Mouse (Mus musculus) C2C12 (cell line): ENCODE data around the gene Cpne6. TPM values are rescaled to one million over a fixed set of nuclear protein-coding genes. Genes with fewer than 3 reads are reported as not detected.

Experiments
- H3K27me3 ChIP-seq: one replicate; pipeline ENCODE4 v1.6.1; 2011; ENCODE audit not compliant: control insufficient read depth, insufficient read depth, insufficient read length
- H3K36me3 ChIP-seq: one replicate; pipeline ENCODE4 v1.6.1; 2011; ENCODE audit not compliant: control insufficient read depth, insufficient read depth
- H3K4me3 ChIP-seq: one replicate; pipeline ENCODE4 v1.5.1; 2011; ENCODE audit warnings: mild to moderate bottlenecking, control low read depth; ENCODE audit not compliant: poor library complexity, insufficient read depth, severe bottlenecking
- H3K79me2 ChIP-seq: one replicate; pipeline ENCODE4 v1.6.1; 2011; ENCODE audit not compliant: control insufficient read depth, insufficient read depth
- H3K79me3 ChIP-seq: one replicate; pipeline ENCODE4 v1.6.1; 2011; ENCODE audit warnings: low read depth, control low read depth
- H3ac ChIP-seq: one replicate; pipeline ENCODE3; 2011; ENCODE audit warnings: low read depth; ENCODE audit not compliant: control insufficient read depth, insufficient read length
- CEBPB ChIP-seq: IDR thresholded peaks from one replicate; pipeline ENCODE4 v1.6.1; 2011; ENCODE audit warnings: low read depth, mild to moderate bottlenecking, control low read depth, moderate library complexity
- CTCF ChIP-seq: IDR thresholded peaks from one replicate; pipeline ENCODE4 v1.5.1; 2011; ENCODE audit not compliant: control insufficient read depth, insufficient read depth, insufficient read length
- FOSL1 ChIP-seq: IDR thresholded peaks from one replicate; pipeline ENCODE4 v1.8.0; 2011; ENCODE audit warnings: mild to moderate bottlenecking, low read length; ENCODE audit not compliant: poor library complexity, insufficient read depth, severe bottlenecking
- MAX ChIP-seq: IDR thresholded peaks from one replicate; pipeline ENCODE4 v1.6.1; 2011; ENCODE audit warnings: mild to moderate bottlenecking, control low read depth
- MYOD1 ChIP-seq: IDR thresholded peaks from one replicate; pipeline ENCODE4 v1.6.1; 2011; ENCODE audit warnings: low read depth; ENCODE audit not compliant: control insufficient read depth, insufficient read length
- MYOG ChIP-seq: IDR thresholded peaks from one replicate; pipeline ENCODE4 v1.6.1; 2011; ENCODE audit not compliant: control insufficient read depth, insufficient read length; ENCODE audit errors: extremely low read depth
- USF1 ChIP-seq: IDR thresholded peaks from one replicate; pipeline ENCODE4 v1.6.1; 2011; ENCODE audit warnings: low read depth, mild to moderate bottlenecking, control low read depth, moderate library complexity
- long read RNA-seq, 2 experiments: library from polyadenylated mRNA; unstranded; transcript quantifications; one replicate each; pipeline ENCODE4 v2.0.0; 2019 to 2020
- polyA plus RNA-seq: library from polyadenylated mRNA; unstranded; fragments of >200 nt; fragmentation: generic; extraction: Trizol; gene quantifications from one replicate; pipeline ENCODE4 v1.2.1, GENCODE M21; 2012; ENCODE audit warnings: missing spikeins

Cpne6 gene
- polyA plus RNA-seq = not detected
- long read RNA-seq, experiment 1 = 0 reads
- long read RNA-seq, experiment 2 = 0 reads

DNA sequence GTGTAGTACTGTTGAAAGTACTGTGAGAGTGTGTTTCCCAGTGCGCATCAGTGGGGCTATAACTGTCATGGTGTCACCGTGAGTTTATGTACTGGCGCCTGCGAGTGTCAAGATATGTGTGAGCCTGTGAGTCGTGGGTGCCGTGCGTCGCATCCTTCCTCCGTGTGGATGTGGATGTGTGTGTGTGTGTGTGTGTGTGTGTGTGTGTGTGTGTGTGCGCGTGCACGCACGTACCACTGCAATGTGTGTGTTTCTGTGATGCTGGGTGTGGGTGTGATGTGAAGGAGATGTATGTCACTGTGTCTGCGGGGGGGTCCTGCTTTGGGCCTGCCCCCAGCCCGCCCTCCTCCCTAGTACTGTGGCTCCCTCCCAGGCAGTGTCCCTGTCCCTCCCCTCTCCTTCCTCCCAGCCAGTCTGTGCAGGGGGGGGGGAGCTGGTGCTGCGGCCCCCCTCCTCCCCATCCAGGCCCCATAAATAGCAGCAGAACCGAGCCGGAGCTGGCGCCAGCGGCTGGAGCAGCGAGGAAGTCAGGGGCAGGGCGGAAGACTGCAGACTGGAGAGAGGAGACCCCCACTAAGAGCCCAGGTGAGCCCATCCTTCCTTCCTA is at the start of gene Cpne6:
Gene Cpne6 (plus strand): TSS at position 321 of the 607 bp plus-strand sequence.
- H3K27me3 ChIP-seq = peaks cover 98% of the 10 kb centered on the region
- H3K4me3 ChIP-seq = no peak within 1 kb of the TSS
- no peaks in the 10 kb centered on the region for H3K79me3 ChIP-seq
- no peak for TF ChIP-seq USF1
- H3K79me2 ChIP-seq = no peaks in the 10 kb centered on the region
- no peak within 1 kb of the TSS for H3ac ChIP-seq
- no peaks in the 10 kb centered on the region for H3K36me3 ChIP-seq

DNA sequence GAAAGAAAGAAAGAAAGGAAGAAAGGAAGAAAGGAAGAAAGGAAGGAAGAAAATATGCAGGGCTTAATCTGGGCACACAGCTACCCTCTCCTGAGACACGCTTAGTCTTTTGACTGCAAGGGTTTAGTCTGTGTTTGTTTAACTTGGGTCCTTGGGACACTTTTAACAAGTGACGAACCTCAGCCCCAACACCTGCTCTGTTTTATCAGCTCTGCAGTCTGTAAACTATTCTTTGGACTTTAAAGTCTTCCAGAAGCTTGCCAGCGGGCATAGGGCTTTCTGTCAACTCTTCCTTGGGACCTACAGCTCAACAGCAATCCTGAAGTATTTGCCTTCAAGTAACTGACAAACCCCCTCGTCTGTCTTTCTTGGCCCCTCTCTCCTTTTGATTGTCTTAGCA is 48.5 kb upstream of the Cpne6 start:
- H3ac ChIP-seq = no peak overlapping the region
- no peaks in the 10 kb centered on the region for H3K79me2 ChIP-seq
- H3K36me3 ChIP-seq = no peaks in the 10 kb centered on the region
- TF ChIP-seq CEBPB (no peak), FOSL1 (no peak), USF1 (no peak), MYOD1 (no peak), MYOG (no peak), CTCF (no peak), MAX (no peak)
- no peaks in the 10 kb centered on the region for H3K79me3 ChIP-seq
- peaks cover 25% of the 10 kb centered on the region for H3K27me3 ChIP-seq
- H3K4me3 ChIP-seq = no peak overlapping the region

DNA sequence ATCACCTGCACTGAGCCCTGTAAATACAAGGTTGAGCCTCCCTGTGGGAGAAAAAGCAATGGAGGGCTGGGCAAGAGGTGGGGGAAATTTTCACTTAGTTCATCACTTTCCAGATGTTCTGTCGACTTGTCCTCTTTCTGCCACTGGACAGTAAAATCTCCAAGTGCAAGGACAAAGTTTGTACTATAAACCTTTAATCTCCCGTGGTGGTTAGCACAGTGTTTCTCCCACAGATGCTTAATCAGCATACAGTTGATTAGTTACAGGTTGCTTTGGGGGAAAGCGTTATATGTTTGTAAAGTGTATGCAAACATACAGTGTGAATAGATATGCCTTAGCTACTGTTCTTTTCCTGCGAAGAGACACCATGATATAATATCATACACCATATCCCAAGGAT is 43.8 kb upstream of the Cpne6 start:
- Histone ChIP-seq H3K4me3 (no peak overlapping the region), H3K36me3 (no peaks in the 10 kb centered on the region), H3K79me2 (no peaks in the 10 kb centered on the region), H3K27me3 (peaks cover 49% of the 10 kb centered on the region), H3K79me3 (no peaks in the 10 kb centered on the region), H3ac (no peak overlapping the region)
- TF ChIP-seq MAX = no peak
- TF ChIP-seq MYOD1 = no peak
- TF ChIP-seq USF1 = no peak
- TF ChIP-seq CTCF = no peak

DNA sequence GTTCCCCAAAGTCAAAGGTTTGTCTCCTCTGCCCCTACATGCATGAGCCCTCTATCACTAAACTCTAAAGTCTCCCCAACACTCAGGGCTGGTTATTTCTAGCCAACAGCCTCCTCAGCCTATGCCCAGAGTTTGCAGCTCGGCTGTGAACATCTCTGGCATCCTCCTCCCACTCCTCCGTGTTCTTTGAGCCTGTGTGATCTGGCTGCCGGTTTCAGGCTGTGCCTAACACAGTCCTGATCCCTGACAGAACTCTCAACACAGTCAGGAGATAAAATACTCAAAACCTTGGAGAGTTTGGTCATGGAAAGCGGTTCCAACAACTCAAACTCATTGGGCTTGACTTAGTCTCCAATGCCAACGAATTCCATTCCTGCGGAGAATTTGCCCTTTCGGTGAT is 43.1 kb upstream of the Cpne6 start:
- peaks cover 54% of the 10 kb centered on the region for H3K27me3 ChIP-seq
- H3K79me3 ChIP-seq = no peaks in the 10 kb centered on the region
- no peak overlapping the region for H3K4me3 ChIP-seq
- no peak overlapping the region for H3ac ChIP-seq
- H3K36me3 ChIP-seq = no peaks in the 10 kb centered on the region
- no peak for TF ChIP-seq MYOG
- TF ChIP-seq CEBPB = no peak
- TF ChIP-seq MYOD1 = no peak
- no peak for TF ChIP-seq USF1
- TF ChIP-seq CTCF = no peak
- TF ChIP-seq FOSL1 = no peak
- no peak for TF ChIP-seq MAX
- no peaks in the 10 kb centered on the region for H3K79me2 ChIP-seq

DNA sequence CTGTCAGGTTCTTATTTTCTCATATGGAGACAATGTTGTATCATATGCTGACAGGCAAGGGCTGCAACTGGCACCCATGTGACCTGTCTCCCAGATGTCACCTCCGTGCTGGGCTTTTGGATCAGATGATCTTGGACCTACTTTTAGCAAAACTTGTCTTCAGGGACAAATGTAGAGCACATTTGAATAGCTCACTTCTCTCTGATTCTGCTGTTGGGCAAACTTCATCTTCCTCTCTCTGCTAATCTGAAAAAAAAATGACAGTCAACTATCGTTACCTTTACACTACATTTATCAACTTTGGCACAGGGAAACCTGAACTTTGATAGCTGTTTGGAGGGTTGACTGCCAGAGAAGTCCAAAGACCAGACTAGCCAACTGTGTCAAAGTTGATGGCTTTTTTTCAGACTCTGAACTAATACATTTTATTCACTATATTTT is 41.9 kb upstream of the Cpne6 start:
- TF ChIP-seq CEBPB = no peak
- no peak for TF ChIP-seq MAX
- no peak for TF ChIP-seq USF1
- no peak for TF ChIP-seq MYOG
- TF ChIP-seq FOSL1 = no peak
- TF ChIP-seq CTCF = no peak
- TF ChIP-seq MYOD1 = no peak
- Histone ChIP-seq H3K36me3 (no peaks in the 10 kb centered on the region), H3K27me3 (peaks cover 45% of the 10 kb centered on the region), H3K4me3 (no peak overlapping the region), H3K79me2 (no peaks in the 10 kb centered on the region), H3K79me3 (no peaks in the 10 kb centered on the region), H3ac (no peak overlapping the region)

DNA sequence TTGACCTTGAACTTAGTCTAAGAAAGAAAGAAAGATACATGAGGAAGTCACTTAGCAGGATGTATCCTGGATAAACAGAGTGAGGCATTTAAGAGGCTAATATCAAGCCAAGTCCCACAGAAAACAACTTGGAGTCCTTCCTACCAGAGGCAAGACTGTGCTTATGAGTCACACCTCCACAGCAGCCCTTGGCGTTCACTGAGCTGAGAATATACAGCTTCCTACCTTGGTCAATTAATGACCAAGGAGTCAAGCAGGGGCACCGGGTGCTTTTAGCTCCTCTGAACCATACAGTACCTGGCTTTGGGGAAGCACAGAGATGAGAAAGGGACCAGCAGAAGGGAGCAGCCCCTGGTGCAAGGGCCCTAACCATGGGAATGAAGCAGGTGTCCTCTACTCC is 41.2 kb upstream of the Cpne6 start:
- H3ac ChIP-seq = no peak overlapping the region
- no peak for TF ChIP-seq MYOD1
- no peak for TF ChIP-seq USF1
- TF ChIP-seq FOSL1 = no peak
- H3K4me3 ChIP-seq = no peak overlapping the region
- H3K79me3 ChIP-seq = no peaks in the 10 kb centered on the region
- H3K79me2 ChIP-seq = no peaks in the 10 kb centered on the region
- H3K27me3 ChIP-seq = peaks cover 43% of the 10 kb centered on the region
- no peaks in the 10 kb centered on the region for H3K36me3 ChIP-seq
